Mouse (Mus musculus): ENCODE data around the gene Jade1. TPM values are rescaled to one million over a fixed set of nuclear protein-coding genes. Genes with fewer than 3 reads are reported as not detected.

The Jade1 gene
- polyA plus RNA-seq, 1 experiment from 2014 or later, result 12.2 TPM

DNA sequence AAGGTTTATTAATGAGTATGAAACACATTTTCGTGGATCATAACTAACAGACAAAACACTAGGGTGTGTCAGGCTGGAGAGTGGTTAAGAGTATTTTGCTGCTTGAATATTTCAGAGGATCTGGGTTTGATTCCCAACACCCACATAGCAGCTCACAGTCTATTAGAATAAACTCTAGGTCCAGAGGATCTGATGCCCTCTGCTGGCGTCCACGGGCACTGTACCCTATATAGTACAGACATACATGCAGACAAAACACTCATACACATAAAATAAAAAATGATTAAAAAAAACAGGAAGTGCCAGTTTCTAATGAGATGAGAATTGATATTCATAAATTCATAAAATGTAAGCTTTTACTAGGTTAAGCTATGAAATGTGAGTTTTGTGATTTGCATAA, 56.7 kb downstream of the Jade1 start:
- Histone ChIP-seq H3K27me3 (ENCODE audit: insufficient read depth, poor library complexity, severe bottlenecking) (no peaks in the 10 kb centered on the region), H3K4me1 (replicated peaks) (no peaks in the 10 kb centered on the region), H3K4me3 (no peak overlapping the region), H3K9me3 (no peaks in the 10 kb centered on the region), H3K27ac (no peak overlapping the region), H3K36me3 (peaks cover 77% of the 10 kb centered on the region)
- 89% methylated on average over 3 of the region's 3 CpGs for WGBS
- DNase-seq (ENCODE audit: low spot score), result no peak

DNA sequence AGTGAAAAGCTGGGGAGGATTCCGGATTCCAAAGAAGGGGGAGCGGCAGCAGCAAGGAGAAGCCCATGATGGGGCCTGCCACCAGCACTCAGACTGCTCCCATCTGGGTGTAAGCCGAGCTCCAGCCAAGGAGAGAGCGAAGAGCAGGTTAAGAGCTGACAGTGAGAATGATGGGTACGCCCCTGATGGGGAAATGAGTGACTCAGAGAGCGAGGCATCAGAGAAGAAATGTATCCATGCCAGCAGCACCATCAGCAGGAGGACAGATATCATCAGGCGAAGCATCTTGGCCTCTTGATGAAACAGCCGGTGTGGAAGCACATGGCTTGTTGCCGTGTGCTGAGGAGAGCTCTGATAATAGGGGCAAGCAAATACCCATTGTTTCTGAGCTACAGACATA, 58.2 kb downstream of the Jade1 start:
- DNase-seq (ENCODE audit: low spot score), result no peak
- Histone ChIP-seq H3K4me1 (replicated peaks) (no peaks in the 10 kb centered on the region), H3K4me3 (no peak overlapping the region), H3K9me3 (no peaks in the 10 kb centered on the region), H3K27ac (no peak overlapping the region), H3K36me3 (peaks cover 64% of the 10 kb centered on the region), H3K27me3 (ENCODE audit: insufficient read depth, poor library complexity, severe bottlenecking) (no peaks in the 10 kb centered on the region)
- 94% methylated on average over 9 of the region's 9 CpGs for WGBS

GRCm38 (mm10) chr3:41614230-41614985, 58.9 kb downstream of the Jade1 start:
- Histone ChIP-seq H3K27me3 (ENCODE audit: insufficient read depth, poor library complexity, severe bottlenecking) (no peaks in the 10 kb centered on the region), H3K36me3 (peaks cover 57% of the 10 kb centered on the region), H3K9me3 (no peaks in the 10 kb centered on the region), H3K4me3 (no peak overlapping the region), H3K27ac (no peak overlapping the region), H3K4me1 (replicated peaks) (no peaks in the 10 kb centered on the region)
- WGBS, result 93% methylated on average over 5 of the region's 5 CpGs
- DNase-seq (ENCODE audit: low spot score), result no peak

DNA sequence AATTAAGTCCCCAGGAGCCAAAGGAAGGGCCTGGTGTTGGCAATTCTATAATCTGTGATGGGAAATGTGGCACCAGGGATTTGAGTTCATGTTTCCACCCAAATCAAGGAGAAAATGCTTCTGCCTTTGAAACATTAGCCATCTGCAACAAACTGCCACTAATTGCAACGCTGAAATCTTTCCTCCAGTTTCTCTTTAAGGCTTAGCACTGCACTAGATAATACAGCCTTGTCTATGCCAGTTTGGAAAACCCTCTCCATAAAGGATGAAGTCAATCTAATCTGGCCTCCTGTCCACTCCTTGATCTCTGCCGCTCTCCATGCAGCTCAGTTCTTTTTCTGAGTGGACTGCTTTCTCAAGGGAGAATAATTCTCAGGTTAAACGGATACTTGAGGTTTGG, 62.5 kb downstream of the Jade1 start:
- WGBS, result 82% methylated on average over 3 of the region's 3 CpGs
- DNase-seq (ENCODE audit: low spot score), result no peak
- H3K27ac ChIP-seq, result no peak overlapping the region

DNA sequence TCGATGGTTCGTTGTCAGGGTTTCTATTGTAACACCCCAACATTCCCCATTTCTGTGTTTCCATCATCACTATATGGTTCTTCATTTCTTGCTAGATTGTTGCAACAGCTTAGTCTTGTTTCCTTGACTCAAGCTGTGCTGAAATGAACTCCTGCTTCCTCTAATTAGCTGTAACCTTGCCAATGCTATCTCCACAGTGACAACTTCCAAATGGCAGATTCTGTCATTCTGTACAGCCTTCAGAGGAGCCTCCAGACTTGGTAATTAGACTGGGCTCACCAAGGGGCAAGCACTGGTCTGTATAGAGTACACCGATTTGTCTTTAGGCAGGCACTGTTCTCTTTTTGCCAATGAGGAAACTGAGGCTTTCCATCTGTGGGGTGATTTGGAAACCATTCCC, 63.0 kb downstream of the Jade1 start:
- H3K4me1 ChIP-seq (replicated peaks), result no peaks in the 10 kb centered on the region
- peaks cover 26% of the 10 kb centered on the region for H3K36me3 ChIP-seq
- no peak for DNase-seq (ENCODE audit: low spot score)
- no peaks in the 10 kb centered on the region for H3K9me3 ChIP-seq
- 91% methylated on average over 3 of the region's 3 CpGs for WGBS
- no peaks in the 10 kb centered on the region for H3K27me3 ChIP-seq (ENCODE audit: insufficient read depth, poor library complexity, severe bottlenecking)
- no peak overlapping the region for H3K4me3 ChIP-seq
- no peak overlapping the region for H3K27ac ChIP-seq

More for the DNA sequence above, 62.5 kb downstream of the Jade1 start:
- H3K4me3 ChIP-seq, result no peak overlapping the region
- no peaks in the 10 kb centered on the region for H3K9me3 ChIP-seq
- peaks cover 26% of the 10 kb centered on the region for H3K36me3 ChIP-seq
- H3K27me3 ChIP-seq (ENCODE audit: insufficient read depth, poor library complexity, severe bottlenecking), result no peaks in the 10 kb centered on the region
- H3K4me1 ChIP-seq (replicated peaks), result no peaks in the 10 kb centered on the region

- no peak for DNase-seq (ENCODE audit: low spot score)
- Histone ChIP-seq H3K9me3 (no peaks in the 10 kb centered on the region), H3K36me3 (peaks cover 10% of the 10 kb centered on the region; the same call in 1 of the 2 replicates), H3K27ac (no peak overlapping the region), H3K27me3 (ENCODE audit: insufficient read depth, poor library complexity, severe bottlenecking) (no peaks in the 10 kb centered on the region), H3K4me3 (no peak overlapping the region), H3K4me1 (replicated peaks) (no peaks in the 10 kb centered on the region)
- WGBS, result 92% methylated on average over 7 of the region's 7 CpGs
Observed at GRCm38 (mm10) chr3:41620971-41621370, 65.4 kb downstream of the Jade1 start.

GRCm38 (mm10) chr3:41655642-41656041, 100.1 kb downstream of the Jade1 start:
- WGBS, result 92% methylated on average over 1 of the region's 1 CpGs

More at GRCm38 (mm10) chr3:41655642-41656041, 100.1 kb downstream of the Jade1 start:
- no peak overlapping the region for H3K4me3 ChIP-seq
- H3K27me3 ChIP-seq (ENCODE audit: insufficient read depth, poor library complexity, severe bottlenecking), result no peaks in the 10 kb centered on the region
- no peak overlapping the region for H3K27ac ChIP-seq
- DNase-seq (ENCODE audit: low spot score), result no peak
- peaks cover 43% of the 10 kb centered on the region for H3K36me3 ChIP-seq
- H3K4me1 ChIP-seq (replicated peaks), result no peaks in the 10 kb centered on the region
- H3K9me3 ChIP-seq, result 0 out of 2 replicates have a peak, but pooled peaks cover 7% of the 10 kb centered on the region

Other genes with a start within 250 kb of the Jade1 start
- 17.7 and 22.2 TPM in 2 replicates for gene Sclt1, start 186.8 kb downstream of the Jade1 start, polyA plus RNA-seq (2016; fragmentation: Nextera tagmentation; extraction: Ambion mirVana)
- 14.1 and 18.5 TPM in 2 replicates for gene D3Ertd751e, start 186.9 kb downstream of the Jade1 start, polyA plus RNA-seq (2016; fragmentation: Nextera tagmentation; extraction: Ambion mirVana)